ENCODE assay signal across 19 mouse cellular contexts in genomic region chr2:60908116-60908515, GRCm38 (mm10). TPM values are rescaled to one million over a fixed set of nuclear protein-coding genes. Genes with fewer than 3 reads are reported as not detected.
DNase-seq lines count a peak whose midpoint lies in the region; ATAC-seq and TF ChIP-seq lines count a peak whose summit lies in the region.
"Had no signal": no experiment of that assay in that cellular context is flagged by ENCODE, and none has a peak within 500 bp of the region (broad histone marks: within the 10 kb centered on the region; RNA-seq: fewer than 3 reads in every experiment).

No protein-coding gene starts in this region.

- no peaks in the 10 kb centered on the region for H3K27me3 ChIP-seq in heart, embryonic 12.5 days (replicated peaks)
- H3K27me3 ChIP-seq in G1E (ENCODE audit: insufficient read depth, low read length) = peaks cover 8% of the 10 kb centered on the region; the same call in 1 of the 2 replicates
- no peaks in the 10 kb centered on the region for H3K27me3 ChIP-seq in heart, postnatal 0 days (ENCODE audit: control insufficient read depth, insufficient read depth, low read length)
- H3K27me3 ChIP-seq: embryonic facial prominence, embryonic 13.5 days; midbrain, embryonic 13.5 days had no signal

- H3K36me3 ChIP-seq in heart, embryonic 12.5 days = no peaks in the 10 kb centered on the region
- H3K36me3 ChIP-seq in G1E (replicated peaks) = no peaks in the 10 kb centered on the region
- H3K36me3 ChIP-seq in heart, postnatal 0 days (replicated peaks; ENCODE audit: control insufficient read depth, insufficient read depth, low read length) = no peaks in the 10 kb centered on the region
- H3K36me3 ChIP-seq: embryonic facial prominence, embryonic 13.5 days; midbrain, embryonic 13.5 days had no signal

- WGBS in heart, embryonic 12.5 days = 22% methylated on average over 12 of the region's 12 CpGs
- WGBS in heart, postnatal 0 days = 17% methylated on average over 12 of the region's 12 CpGs

- no peak for TF ChIP-seq CTCF in G1E (IDR thresholded peaks at IDR 0.05; ENCODE audit: low read depth, low read length)
- no peak for TF ChIP-seq CTCF in heart, postnatal 0 days (IDR thresholded peaks at IDR 0.05; ENCODE audit: low read depth)

- no peak overlapping the region for H3K27ac ChIP-seq in heart, embryonic 12.5 days (ENCODE audit: poor library complexity, severe bottlenecking)
- H3K27ac ChIP-seq in heart, postnatal 0 days (ENCODE audit: low read depth) = peak overlapping the region; percentile 35; the same call in 1 of the 2 replicates
- H3K27ac ChIP-seq: embryonic facial prominence, embryonic 13.5 days; liver, embryonic 14.5 days; midbrain, embryonic 13.5 days had no signal

- H3K4me3 ChIP-seq in heart, embryonic 12.5 days = no peak overlapping the region
- H3K4me3 ChIP-seq in G1E (ENCODE audit: low read depth, low read length) = peak overlapping the region; percentile 48; the same call in 1 of the 2 replicates
- peak overlapping the region; percentile 24 for H3K4me3 ChIP-seq in heart, postnatal 0 days (ENCODE audit: low read depth, low read length)
- H3K4me3 ChIP-seq: embryonic facial prominence, embryonic 13.5 days; midbrain, embryonic 13.5 days had no signal

- H3K9me3 ChIP-seq in heart, embryonic 12.5 days (replicated peaks) = no peaks in the 10 kb centered on the region
- H3K9me3 ChIP-seq in G1E (replicated peaks) = no peaks in the 10 kb centered on the region
- H3K9me3 ChIP-seq in heart, postnatal 0 days (replicated peaks; ENCODE audit: control insufficient read depth, low read length) = no peaks in the 10 kb centered on the region
- H3K9me3 ChIP-seq: embryonic facial prominence, embryonic 13.5 days; midbrain, embryonic 13.5 days had no signal

- ATAC-seq in heart, embryonic 12.5 days (ENCODE audit: insufficient number of reproducible peaks, low FRiP score) = no peak
- ATAC-seq in G1E (ENCODE audit: extremely low read depth, insufficient number of reproducible peaks, low FRiP score, poor library complexity, severe bottlenecking) = peak; percentile 85
- ATAC-seq in heart, postnatal 0 days (ENCODE audit: insufficient read depth, low read depth) = no peak
- ATAC-seq: CD4-positive, CD25-positive, alpha-beta regulatory T cell, adult 4 months; forebrain, postnatal 0 days; midbrain, embryonic 13.5 days had no signal

- peak overlapping the region; percentile 56 for H3K4me2 ChIP-seq in heart, embryonic 12.5 days
- peak overlapping the region; percentile 54 for H3K4me2 ChIP-seq in heart, postnatal 0 days (ENCODE audit: low read depth, low read length)
- H3K4me2 ChIP-seq: embryonic facial prominence, embryonic 13.5 days; midbrain, embryonic 13.5 days had no signal

- H3K4me1 ChIP-seq in heart, embryonic 12.5 days (replicated peaks) = peaks cover 57% of the 10 kb centered on the region
- peaks cover 41% of the 10 kb centered on the region for H3K4me1 ChIP-seq in G1E (ENCODE audit: insufficient read depth, low read depth, low read length)
- H3K4me1 ChIP-seq in heart, postnatal 0 days (ENCODE audit: control insufficient read depth, insufficient read depth) = peaks cover 61% of the 10 kb centered on the region

- DNase-seq in heart, postnatal 4 days = no peak
- DNase-seq in 416B (ENCODE audit: low read depth) (peak; percentile 80), G1E (ENCODE audit: low spot score) (no peak)
- peak; percentile 43 for DNase-seq in heart, postnatal 0 days (ENCODE audit: low spot score)
- no peak for DNase-seq in cerebellum, adult 9-10 months
- no peak for DNase-seq in adrenal gland, adult 18-20 months (ENCODE audit: low spot score in 2 of 2)
- DNase-seq in cerebellum, adult 11-12 months = no peak
- DNase-seq: adrenal gland, postnatal 10 days; cerebellum, adult 18-20 months; forebrain, postnatal 0 days; layer of hippocampus, postnatal 36 days; left cerebral cortex, postnatal 4 days; right cerebral cortex, postnatal 4 days; thymus, postnatal 36 days had no signal

- H3K9ac ChIP-seq in heart, embryonic 12.5 days = no peak overlapping the region
- 0 out of 2 replicates have a peak overlapping the region, but pooled peaks have one; percentile 8 for H3K9ac ChIP-seq in heart, postnatal 0 days (replicated peaks; ENCODE audit: low read depth, low read length)
- H3K9ac ChIP-seq: embryonic facial prominence, embryonic 13.5 days; forebrain, postnatal 0 days; liver, embryonic 14.5 days; midbrain, embryonic 13.5 days had no signal

- no peak for TF ChIP-seq EP300 in heart, postnatal 0 days (IDR thresholded peaks at IDR 0.05; ENCODE audit: low read depth)

RNA-seq across cellular contexts. Expression of gene Rbms1, which starts 54.9 kb away (rescaled TPM):
- polyA plus RNA-seq in heart, embryonic 12.5 days (2016; fragmentation: Nextera tagmentation; extraction: Ambion mirVana) = 107 and 114 TPM in 2 replicates
- 10 to 100 TPM; 95.2 to 98.9 TPM for total RNA-seq in heart, postnatal 4 days (2021)
- total RNA-seq in G1E (2014; fragmentation: Nextera tagmentation) (109 and 126 TPM in 2 replicates), G1E (2017) (61.7 and 73.1 TPM in 2 replicates)
- 99.6 and 127 TPM in 2 replicates for polyA plus RNA-seq in G1E (2012)
- 56.2 and 84.1 TPM in 2 replicates for total RNA-seq in heart, postnatal 0 days (2014; rRNA removed; ENCODE audit: low replicate concordance)
- 52.8 and 55.6 TPM in 2 replicates for polyA plus RNA-seq in heart, postnatal 0 days (2015; fragmentation: Nextera tagmentation; extraction: Ambion mirVana)
- 10 to 100 TPM; 43.4 to 51.9 TPM for total RNA-seq in adrenal gland, adult 18-20 months (2021)

Comparison
In these comparisons a context has a peak if more than half of its experiments do, and no peak if none do; other contexts are left out.
1. DNase-seq: peak in 416B (single experiment) and heart, postnatal 0 days (single experiment); none in heart, postnatal 4 days (single experiment), G1E (single experiment), cerebellum, adult 9-10 months (single experiment), adrenal gland, adult 18-20 months (0 of 2) and cerebellum, adult 11-12 months (single experiment).